Mouse (Mus musculus) heart, postnatal 0 days (tissue): ENCODE measurements around the gene Tada1.

Experiments
- CTCF ChIP-seq: IDR thresholded peaks from 2 replicates; pipeline ENCODE4 v1.5.1; 2016; ENCODE audit warnings: antibody characterized with exemption, control low read depth, low read depth
- EP300 ChIP-seq: IDR thresholded peaks from 2 replicates; pipeline ENCODE4 v1.6.1; 2016; ENCODE audit warnings: antibody characterized with exemption, low read depth

- TF ChIP-seq CTCF (no peak), EP300 (no peak)
Measured at GRCm38 (mm10) chr1:166379013-166379629, at the start of gene Tada1.
